Mouse (Mus musculus): Measurements from ENCODE around the gene Cfap70. TPM values are rescaled to one million over a fixed set of nuclear protein-coding genes. Genes with fewer than 3 reads are reported as not detected.
A peak's percentile ranks its signal among the peaks of the same experiment; 100 is the strongest.

Gene Cfap70
- polyA plus RNA-seq, 1 experiment = 0.06 TPM

GRCm38 (mm10) chr14:20429833-20430232, 22.2 kb downstream of the Cfap70 start:
- WGBS = 39% methylated on average over 1 of the region's 1 CpGs
- no peak for DNase-seq (ENCODE audit: low read depth, low spot score)

- no peak for DNase-seq (ENCODE audit: low read depth, low spot score)
- WGBS = 40% methylated on average over 1 of the region's 1 CpGs
These were observed 23.4 kb downstream of the Cfap70 start for GRCm38 (mm10) chr14:20428593-20428992.

GRCm38 (mm10) chr14:20423046-20423445, 29.0 kb downstream of the Cfap70 start:
- WGBS = 87% methylated on average over 6 of the region's 6 CpGs
- DNase-seq (ENCODE audit: low read depth, low spot score) = no peak

GRCm38 (mm10) chr14:20422257-20422656, 29.8 kb downstream of the Cfap70 start:
- DNase-seq (ENCODE audit: low read depth, low spot score) = no peak
- WGBS = 60% methylated on average over 7 of the region's 7 CpGs

GRCm38 (mm10) chr14:20400071-20400470, 52.0 kb downstream of the Cfap70 start:
- WGBS = 76% methylated on average over 1 of the region's 1 CpGs
- DNase-seq (ENCODE audit: low read depth, low spot score) = no peak

GRCm38 (mm10) chr14:20398864-20399263, 53.2 kb downstream of the Cfap70 start:
- WGBS = 37% methylated on average over 4 of the region's 4 CpGs
- DNase-seq (ENCODE audit: low read depth, low spot score) = no peak

GRCm38 (mm10) chr14:20397220-20397619, 54.8 kb downstream of the Cfap70 start:
- no peak for DNase-seq (ENCODE audit: low read depth, low spot score)
- 69% methylated on average over 9 of the region's 9 CpGs for WGBS

- WGBS = under 1% methylated on average over 68 of the region's 68 CpGs
These were observed 58.7 kb downstream of the Cfap70 start, which contains the start of gene Mrps16 for GRCm38 (mm10) chr14:20393205-20393913. Mrps16 (minus strand) TSS chr14:20393634.

GRCm38 (mm10) chr14:20392326-20392725, 59.7 kb downstream of the Cfap70 start:
- 77% methylated on average over 4 of the region's 4 CpGs for WGBS
- no peak for DNase-seq (ENCODE audit: low read depth, low spot score)

More at GRCm38 (mm10) chr14:20393205-20393913, 58.7 kb downstream of the Cfap70 start, which contains the start of gene Mrps16:
- DNase-seq (ENCODE audit: low read depth, low spot score) = peak; percentile 88

GRCm38 (mm10) chr14:20389446-20390079, 62.5 kb downstream of the Cfap70 start:
- no peak for DNase-seq (ENCODE audit: low read depth, low spot score)
- WGBS = 69% methylated on average over 8 of the region's 8 CpGs

- peak; percentile 57 for DNase-seq (ENCODE audit: low read depth, low spot score)
- WGBS = under 1% methylated on average over 59 of the region's 59 CpGs
These were observed 63.4 kb downstream of the Cfap70 start, which contains the start of gene Dnajc9 for GRCm38 (mm10) chr14:20388441-20389129. Dnajc9 (minus strand) TSS chr14:20388910.

GRCm38 (mm10) chr14:20379753-20380430, 72.1 kb downstream of the Cfap70 start:
- no peak for DNase-seq (ENCODE audit: low read depth, low spot score)
- 82% methylated on average over 9 of the region's 9 CpGs for WGBS

GRCm38 (mm10) chr14:20379087-20379640, 72.9 kb downstream of the Cfap70 start:
- DNase-seq (ENCODE audit: low read depth, low spot score) = no peak
- 72% methylated on average over 5 of the region's 5 CpGs for WGBS

- 24% methylated on average over 13 of the region's 13 CpGs for WGBS
- DNase-seq (ENCODE audit: low read depth, low spot score) = no peak
These were observed 73.5 kb downstream of the Cfap70 start for GRCm38 (mm10) chr14:20378313-20379061.

GRCm38 (mm10) chr14:20377112-20377521, 74.9 kb downstream of the Cfap70 start:
- no peak for DNase-seq (ENCODE audit: low read depth, low spot score)
- 49% methylated on average over 4 of the region's 4 CpGs for WGBS

- WGBS = 21% methylated on average over 1 of the region's 1 CpGs
These were observed 80.2 kb downstream of the Cfap70 start for GRCm38 (mm10) chr14:20371854-20372253.

GRCm38 (mm10) chr14:20370798-20371197, 81.2 kb downstream of the Cfap70 start:
- no peak for DNase-seq (ENCODE audit: low read depth, low spot score)
- 86% methylated on average over 7 of the region's 7 CpGs for whole genome bisulfite sequencing

More at GRCm38 (mm10) chr14:20371854-20372253, 80.2 kb downstream of the Cfap70 start:
- DNase-seq (ENCODE audit: low read depth, low spot score) = no peak

GRCm38 (mm10) chr14:20368271-20368670, 83.8 kb downstream of the Cfap70 start:
- 94% methylated on average over 3 of the region's 3 CpGs for WGBS
- no peak for DNase-seq (ENCODE audit: low read depth, low spot score)

- no peak for DNase-seq (ENCODE audit: low read depth, low spot score)
- WGBS = 93% methylated on average over 4 of the region's 4 CpGs
These were observed 88.8 kb downstream of the Cfap70 start for GRCm38 (mm10) chr14:20363230-20363629.
